Mouse (Mus musculus): Measurements from ENCODE around the gene Otop3. TPM values are rescaled to one million over a fixed set of nuclear protein-coding genes. Genes with fewer than 3 reads are reported as not detected.

Otop3 gene
- polyA plus RNA-seq, 1 experiment: not detected

- H3K27me3 ChIP-seq (ENCODE audit: control insufficient read depth): peaks cover 10% of the 10 kb centered on the region
- TF ChIP-seq GATA1 (IDR thresholded peaks at IDR 0.05; ENCODE audit: low read length) (no peak), TAL1 (IDR thresholded peaks at IDR 0.05; ENCODE audit: low read length) (no peak)
- no peaks in the 10 kb centered on the region; the same call in 1 of the 2 replicates for H3K4me1 ChIP-seq (ENCODE audit: control insufficient read depth)
- no peak overlapping the region for H3K4me3 ChIP-seq (replicated peaks)
- no peaks in the 10 kb centered on the region for H3K36me3 ChIP-seq (ENCODE audit: control insufficient read depth)
- H3K9me3 ChIP-seq (ENCODE audit: control insufficient read depth, low read length): no peaks in the 10 kb centered on the region
These were observed 56.8 kb downstream of the Otop3 start for GRCm38 (mm10) chr11:115391358-115391757.

- H3K4me3 ChIP-seq (replicated peaks): no peak overlapping the region
These were observed 59.3 kb downstream of the Otop3 start for GRCm38 (mm10) chr11:115393721-115394325.

More at GRCm38 (mm10) chr11:115393721-115394325, 59.3 kb downstream of the Otop3 start:
- Histone ChIP-seq H3K36me3 (ENCODE audit: control insufficient read depth) (no peaks in the 10 kb centered on the region), H3K9me3 (ENCODE audit: control insufficient read depth, low read length) (no peaks in the 10 kb centered on the region), H3K4me1 (ENCODE audit: control insufficient read depth) (no peaks in the 10 kb centered on the region; the same call in 1 of the 2 replicates), H3K27me3 (ENCODE audit: control insufficient read depth) (peaks cover 10% of the 10 kb centered on the region)
- TF ChIP-seq TAL1 (IDR thresholded peaks at IDR 0.05; ENCODE audit: low read length): no peak
- no peak for TF ChIP-seq GATA1 (IDR thresholded peaks at IDR 0.05; ENCODE audit: low read length)

Other genes starting within 250 kb of the Otop3 start
- 0.01 TPM in 1 of 2 replicates, not detected in the other for gene Rab37, start 243.3 kb upstream of the Otop3 start, polyA plus RNA-seq (2012)
- gene Cd300lf, start 200.7 kb upstream of the Otop3 start, polyA plus RNA-seq (2012): not detected in 2 replicates
- 1.8 and 2.1 TPM in 2 replicates for gene Slc9a3r1, start 171.4 kb upstream of the Otop3 start, polyA plus RNA-seq (2012)
- gene Tmem104, start 147.2 kb upstream of the Otop3 start, polyA plus RNA-seq (2012): 0.21 and 0.29 TPM in 2 replicates
- 0.99 and 1.5 TPM in 2 replicates for gene Nat9, start 146.9 kb upstream of the Otop3 start, polyA plus RNA-seq (2012)
- 0.01 TPM in 2 replicates for gene Grin2c, start 67.5 kb upstream of the Otop3 start, polyA plus RNA-seq (2012)
- 1.3 and 1.5 TPM in 2 replicates for gene Fdxr, start 57.7 kb upstream of the Otop3 start, polyA plus RNA-seq (2012)
- 0.01 TPM in 1 of 2 replicates, not detected in the other for gene Fads6, start 37.1 kb upstream of the Otop3 start, polyA plus RNA-seq (2012)
- not detected in 2 replicates for gene Otop2, start 27.6 kb upstream of the Otop3 start, polyA plus RNA-seq (2012)
- gene Ush1g, start 12.7 kb upstream of the Otop3 start, polyA plus RNA-seq (2012): not detected in 2 replicates
- 0.03 TPM in 1 of 2 replicates, not detected in the other for gene Hid1, start 33.0 kb downstream of the Otop3 start, polyA plus RNA-seq (2012)
- gene Cdr2l, start 47.2 kb downstream of the Otop3 start, polyA plus RNA-seq (2012): 0.01 TPM in 1 of 2 replicates, not detected in the other
- 5.7 and 6.6 TPM in 2 replicates for gene Mrpl58, start 69.0 kb downstream of the Otop3 start, polyA plus RNA-seq (2012)
- 19.5 and 23.1 TPM in 2 replicates for gene Atp5h, start 85.2 kb downstream of the Otop3 start, polyA plus RNA-seq (2012)
- 1.3 and 1.9 TPM in 2 replicates for gene Kctd2, start 85.4 kb downstream of the Otop3 start, polyA plus RNA-seq (2012)
- not detected in 2 replicates for gene Trim80, start 105.8 kb downstream of the Otop3 start, polyA plus RNA-seq (2012)
- 0.02 TPM in 1 of 2 replicates, not detected in the other for gene Slc16a5, start 127.7 kb downstream of the Otop3 start, polyA plus RNA-seq (2012)
- gene Armc7, start 140.9 kb downstream of the Otop3 start, polyA plus RNA-seq (2012): 0.73 and 0.87 TPM in 2 replicates
- 4.8 and 6.4 TPM in 2 replicates for gene Nt5c, start 157.1 kb downstream of the Otop3 start, polyA plus RNA-seq (2012)
- 82.3 and 86.6 TPM in 2 replicates for gene Jpt1, start 179.7 kb downstream of the Otop3 start, polyA plus RNA-seq (2012)
- gene Sumo2, start 201.5 kb downstream of the Otop3 start, polyA plus RNA-seq (2012): 31.3 and 32.9 TPM in 2 replicates
- gene Nup85, start 229.7 kb downstream of the Otop3 start, polyA plus RNA-seq (2012): 2.8 and 4.0 TPM in 2 replicates